Mouse (Mus musculus) intestine, embryonic 14.5 days (tissue): ENCODE measurements around the gene Col5a2. TPM values are rescaled to one million over a fixed set of nuclear protein-coding genes. Genes with fewer than 3 reads are reported as not detected.
A peak's percentile ranks its signal among the peaks of the same experiment; 100 is the strongest.
"Not testable (repeated sequence)": the region's sequence is repeated elsewhere in the genome, so short reads cannot be mapped to it uniquely, and the experiment has no call there.

Source experiments
- ATAC-seq: fragments of 200-750 bp; cut with Nextera tagmentation; replicated peaks from 2 replicates; pipeline ENCODE4 v1.8.0; 2017; ENCODE audit warnings: low read depth, moderate number of reproducible peaks, moderate TSS enrichment, moderate library complexity; ENCODE audit not compliant: low FRiP score, low TSS enrichment
- DNase-seq: peaks from one replicate; pipeline ENCODE4 v3.0.0-alpha.2; 2018; ENCODE audit warnings: low spot score
- H3K27ac ChIP-seq: fragments of 300-500 bp; sonication (generic); 2 replicates; pipeline ENCODE4 v1.5.1; 2014; ENCODE audit warnings: low read depth, mild to moderate bottlenecking, control low read depth
- H3K27me3 ChIP-seq: fragments of 300-500 bp; sonication (generic); replicated peaks from 2 replicates; pipeline ENCODE4 v1.6.1; 2014; ENCODE audit warnings: low read length, control low read depth; ENCODE audit not compliant: control insufficient read depth, insufficient read depth
- H3K36me3 ChIP-seq: fragments of 300-500 bp; sonication (generic); 2 replicates; pipeline ENCODE4 v1.6.1; 2014; ENCODE audit warnings: low read length, control low read depth; ENCODE audit not compliant: control insufficient read depth, insufficient read depth
- H3K4me1 ChIP-seq: fragments of 300-500 bp; sonication (generic); replicated peaks from 2 replicates; pipeline ENCODE4 v1.6.1; 2014; ENCODE audit warnings: low read length, control low read depth, mixed read lengths; ENCODE audit not compliant: control insufficient read depth, insufficient read depth
- H3K4me2 ChIP-seq: fragments of 300-500 bp; sonication (generic); 2 replicates; pipeline ENCODE4 v1.6.1; 2014; ENCODE audit warnings: low read length
- H3K4me3 ChIP-seq: fragments of 300-500 bp; sonication (generic); 2 replicates; pipeline ENCODE4 v1.5.1; 2014; ENCODE audit warnings: low read depth, low read length, control low read depth, mixed read lengths
- H3K9ac ChIP-seq: fragments of 300-500 bp; sonication (generic); 2 replicates; pipeline ENCODE4 v1.6.1; 2014; ENCODE audit warnings: mild to moderate bottlenecking, low read length
- H3K9me3 ChIP-seq: fragments of 300-500 bp; sonication (generic); 2 replicates; pipeline ENCODE4 v1.6.1; 2016; ENCODE audit warnings: low read length, control low read depth; ENCODE audit not compliant: control insufficient read depth
- WGBS: fragments of 180-500 bp; shearing (Covaris S2); extraction: QIAGEN DNeasy Blood & Tissue Kit; methylation state at CpG from one replicate; pipeline ENCODE4 v1.1.7; 2014; 5-methylcytosine and 5-hydroxymethylcytosine counted together
- polyA plus RNA-seq: library from polyadenylated mRNA; unstranded; fragments of >200 nt; fragmentation: Nextera tagmentation; extraction: Ambion mirVana; gene quantifications from 2 replicates; pipeline ENCODE4 v1.2.1, GENCODE M21; 2014

Col5a2 gene
- polyA plus RNA-seq: 84.8 and 95.3 TPM in 2 replicates

DNA sequence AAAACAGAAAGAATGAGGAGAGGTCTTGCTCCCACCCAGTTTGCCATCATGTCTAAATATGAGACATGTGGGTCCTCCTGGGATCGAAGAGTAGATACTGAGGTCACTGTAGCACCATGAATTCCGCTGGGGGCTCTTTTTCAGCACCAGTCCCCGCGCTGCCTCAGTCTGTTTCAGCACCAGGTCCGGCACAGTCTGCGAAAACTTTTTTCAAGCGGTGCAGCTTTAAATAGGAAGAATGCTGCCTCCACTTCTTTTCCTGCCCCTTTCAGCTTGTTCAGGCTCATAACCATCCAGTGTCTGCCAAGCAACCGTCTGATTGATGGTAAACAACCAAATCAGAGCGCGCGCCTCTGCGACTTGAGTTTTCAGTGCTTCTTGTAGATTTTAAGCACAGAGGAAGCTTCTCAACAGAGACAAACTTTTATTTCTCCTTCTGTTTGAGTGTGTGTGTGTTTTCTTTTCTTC is at the start of gene Col5a2:
TSS of gene Col5a2 (minus strand) at position 418 of the 468 bp plus-strand sequence.
- WGBS: 5% methylated on average over 12 of the region's 12 CpGs
- H3K4me1 ChIP-seq: peaks cover 11% of the 10 kb centered on the region
- peak within 1 kb of the TSS; percentile 97 for H3K27ac ChIP-seq
- no peaks in the 10 kb centered on the region for H3K36me3 ChIP-seq
- H3K4me3 ChIP-seq: peak within 1 kb of the TSS; percentile 71
- H3K9ac ChIP-seq: peak within 1 kb of the TSS; percentile 87
- H3K9me3 ChIP-seq: no peaks in the 10 kb centered on the region
- H3K27me3 ChIP-seq: no peaks in the 10 kb centered on the region
- ATAC-seq: peak; percentile 79; the same call in 1 of the 2 replicates
- peak; percentile 82 for DNase-seq
- peak within 1 kb of the TSS; percentile 61 for H3K4me2 ChIP-seq

DNA sequence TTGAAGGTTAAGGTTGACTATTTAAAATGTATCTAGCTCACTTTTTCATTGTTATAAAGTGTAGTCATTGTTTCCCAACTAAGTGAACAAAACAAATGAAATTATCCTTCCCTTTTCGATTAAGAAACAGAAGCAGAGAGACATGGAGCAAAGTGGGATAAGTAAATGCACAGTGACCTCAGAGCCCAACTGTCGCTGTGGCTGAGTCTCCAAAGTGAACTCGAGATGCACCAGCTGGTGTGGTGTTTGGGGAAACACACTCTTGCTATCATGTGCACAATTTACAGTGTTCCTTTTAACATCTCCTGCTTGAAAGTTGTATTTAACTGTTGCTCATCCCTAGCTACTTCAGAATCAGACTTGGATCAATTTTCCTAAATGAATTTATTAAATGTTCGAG is 47.4 kb upstream of the Col5a2 start:
- Histone ChIP-seq H3K4me2 (no peak overlapping the region), H3K4me1 (no peaks in the 10 kb centered on the region), H3K9me3 (0 out of 2 replicates have a peak, but pooled peaks cover 3% of the 10 kb centered on the region), H3K4me3 (no peak overlapping the region), H3K36me3 (no peaks in the 10 kb centered on the region), H3K27ac (no peak overlapping the region), H3K9ac (no peak overlapping the region), H3K27me3 (no peaks in the 10 kb centered on the region)
- ATAC-seq (no peak), DNase-seq (no peak)
- 54% methylated on average over 4 of the region's 4 CpGs for WGBS

DNA sequence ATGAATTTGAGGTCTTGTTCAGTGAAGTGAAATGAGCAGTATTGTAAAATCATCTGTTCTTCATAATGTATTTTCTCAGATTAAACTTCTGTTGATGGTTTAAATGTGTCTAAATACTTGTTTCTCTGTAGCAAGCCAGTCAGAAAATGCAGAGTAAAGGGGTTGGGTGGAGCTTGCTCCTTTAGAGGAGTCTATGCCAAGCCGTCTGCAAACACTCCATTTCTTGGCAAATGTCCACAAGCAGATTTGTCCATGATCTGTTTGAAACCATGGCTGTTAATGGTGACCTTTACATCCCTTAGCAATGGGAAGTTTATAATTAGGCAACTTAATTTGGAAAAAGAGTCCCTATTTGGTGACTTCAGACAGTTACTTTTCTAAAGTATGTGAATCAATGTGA is 38.8 kb upstream of the Col5a2 start:
- 21% methylated on average over 1 of the region's 1 CpGs for WGBS
- Histone ChIP-seq H3K36me3 (no peaks in the 10 kb centered on the region), H3K4me3 (no peak overlapping the region), H3K27ac (peak overlapping the region; percentile 64), H3K9me3 (no peaks in the 10 kb centered on the region), H3K4me1 (no peaks in the 10 kb centered on the region), H3K9ac (no peak overlapping the region), H3K4me2 (no peak overlapping the region), H3K27me3 (no peaks in the 10 kb centered on the region)
- ATAC-seq (no peak), DNase-seq (peak; percentile 55)

DNA sequence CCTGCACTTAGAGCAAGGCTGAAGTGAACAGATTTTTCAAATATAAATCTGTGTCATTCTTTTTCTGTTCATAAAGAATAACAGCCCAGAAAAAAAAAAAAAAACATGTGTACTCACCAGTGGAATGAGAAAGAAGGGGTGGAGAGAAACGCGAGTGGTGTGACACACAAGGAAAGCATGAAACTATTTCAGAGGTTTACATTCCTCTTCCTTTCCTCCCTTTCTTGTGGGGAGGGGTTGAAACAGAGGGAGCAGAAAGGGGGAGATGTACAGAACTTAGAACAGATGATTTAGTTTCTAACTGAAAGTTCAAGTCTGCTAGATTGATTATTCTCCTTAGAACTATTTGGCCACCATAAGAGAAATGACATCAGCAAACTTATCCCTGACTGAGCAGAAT is 38.1 kb upstream of the Col5a2 start:
- Histone ChIP-seq H3K4me3 (no peak overlapping the region), H3K4me2 (no peak overlapping the region; the same call in 1 of the 2 replicates), H3K9me3 (no peaks in the 10 kb centered on the region), H3K27me3 (no peaks in the 10 kb centered on the region), H3K27ac (peak overlapping the region; percentile 64), H3K9ac (no peak overlapping the region), H3K4me1 (no peaks in the 10 kb centered on the region), H3K36me3 (no peaks in the 10 kb centered on the region)
- 17% methylated on average over 2 of the region's 2 CpGs for WGBS
- no peak for ATAC-seq
- no peak for DNase-seq

DNA sequence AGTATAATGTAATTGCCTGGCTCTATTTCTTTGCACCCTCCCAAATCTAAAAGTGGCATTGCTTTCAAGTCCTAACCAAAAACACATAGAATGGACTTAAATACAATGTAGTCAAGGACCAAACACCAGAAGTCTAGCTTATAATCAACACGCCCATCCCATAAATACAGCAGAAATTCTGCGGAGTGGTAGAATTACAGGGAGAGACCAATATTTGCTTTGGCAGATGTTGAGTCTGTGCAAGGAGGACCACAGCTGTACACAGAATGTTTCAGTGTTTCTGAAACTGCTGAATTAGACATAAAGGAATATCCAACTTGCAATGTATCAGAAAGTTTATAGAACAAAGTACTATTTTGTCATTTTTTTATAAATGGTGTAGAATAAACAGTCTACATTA is 28.4 kb upstream of the Col5a2 start:
- Histone ChIP-seq H3K4me2 (no peak overlapping the region), H3K9ac (no peak overlapping the region), H3K4me3 (no peak overlapping the region), H3K4me1 (0 out of 2 replicates have a peak, but pooled peaks cover 4% of the 10 kb centered on the region), H3K27ac (no peak overlapping the region), H3K9me3 (no peaks in the 10 kb centered on the region), H3K36me3 (no peaks in the 10 kb centered on the region), H3K27me3 (no peaks in the 10 kb centered on the region)
- ATAC-seq (no peak), DNase-seq (no peak)
- 73% methylated on average over 2 of the region's 2 CpGs for WGBS

DNA sequence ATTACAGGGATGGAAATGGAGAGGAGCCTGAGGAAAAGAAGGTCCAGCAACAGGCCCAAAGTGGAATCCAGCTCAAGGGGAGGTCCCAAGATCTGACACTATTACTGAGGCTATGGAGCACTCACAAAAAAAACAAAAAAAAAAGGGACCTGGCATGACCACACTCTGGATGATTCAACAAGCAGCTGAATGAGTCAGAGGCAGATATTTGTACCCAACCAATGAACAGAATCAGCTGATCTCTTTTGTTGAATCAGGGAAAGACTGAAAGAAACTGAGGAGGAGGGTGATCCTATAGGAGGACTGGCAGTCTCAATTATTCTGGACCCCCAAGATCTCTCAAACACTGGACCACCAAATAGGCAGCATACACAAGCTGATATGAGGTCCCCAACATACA is 24.4 kb upstream of the Col5a2 start:
- not testable (repeated sequence) for H3K4me2 ChIP-seq, DNase-seq, H3K9ac ChIP-seq, H3K4me3 ChIP-seq, H3K27me3 ChIP-seq, ATAC-seq, H3K9me3 ChIP-seq, H3K27ac ChIP-seq, H3K4me1 ChIP-seq, H3K36me3 ChIP-seq

DNA sequence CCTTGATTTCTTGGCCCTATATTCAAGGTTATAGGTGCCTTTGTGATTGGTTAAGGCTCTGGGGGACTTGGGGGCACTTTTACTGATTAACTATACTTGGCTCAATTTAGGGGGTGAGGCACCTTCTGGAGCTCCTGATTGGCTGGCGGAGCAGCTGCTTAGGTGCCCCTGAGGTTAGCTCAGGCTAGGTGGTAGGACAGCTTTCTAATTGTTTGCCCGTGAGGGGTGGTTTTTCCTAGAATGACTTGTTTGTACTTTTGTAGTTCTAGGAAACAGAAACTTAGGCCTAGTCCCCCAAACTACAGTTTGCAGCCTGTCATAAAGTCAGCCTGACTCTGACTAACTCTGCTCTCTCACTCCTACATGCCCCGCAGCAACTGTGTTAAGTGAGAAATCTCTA is 20.5 kb upstream of the Col5a2 start:
- Histone ChIP-seq H3K9ac (no peak overlapping the region), H3K27ac (no peak overlapping the region), H3K4me1 (no peaks in the 10 kb centered on the region), H3K4me2 (no peak overlapping the region), H3K4me3 (no peak overlapping the region), H3K9me3 (no peaks in the 10 kb centered on the region), H3K27me3 (no peaks in the 10 kb centered on the region), H3K36me3 (no peaks in the 10 kb centered on the region)
- 88% methylated on average over 3 of the region's 3 CpGs for WGBS
- DNase-seq (no peak), ATAC-seq (no peak)

DNA sequence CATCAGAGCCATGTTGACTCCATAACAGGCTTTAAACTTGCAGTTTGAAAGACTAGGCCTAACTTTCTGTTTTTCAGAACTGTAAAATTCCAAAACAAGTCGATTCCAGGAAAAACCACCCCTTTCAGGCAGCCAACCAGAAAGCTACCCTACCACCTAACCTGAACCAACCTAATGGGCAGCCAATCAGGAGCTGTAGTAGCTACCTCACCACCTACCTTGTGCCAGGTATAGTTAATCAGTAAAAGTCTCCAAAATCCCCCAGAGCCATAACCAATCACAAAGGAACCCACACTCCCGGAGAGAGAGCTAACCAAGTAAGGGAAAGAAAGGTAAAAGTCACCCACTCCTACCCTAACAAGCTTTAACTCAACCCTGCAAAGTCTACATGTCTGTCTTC is 18.4 kb upstream of the Col5a2 start:
- DNase-seq (no peak), ATAC-seq (no peak)
- H3K4me3 ChIP-seq: no peak overlapping the region
- H3K9ac ChIP-seq: no peak overlapping the region
- no peaks in the 10 kb centered on the region for H3K36me3 ChIP-seq
- H3K27me3 ChIP-seq: no peaks in the 10 kb centered on the region
- no peaks in the 10 kb centered on the region for H3K9me3 ChIP-seq
- H3K4me1 ChIP-seq: no peaks in the 10 kb centered on the region
- H3K4me2 ChIP-seq: no peak overlapping the region
- 85% methylated on average over 2 of the region's 2 CpGs for WGBS
- H3K27ac ChIP-seq: no peak overlapping the region

DNA sequence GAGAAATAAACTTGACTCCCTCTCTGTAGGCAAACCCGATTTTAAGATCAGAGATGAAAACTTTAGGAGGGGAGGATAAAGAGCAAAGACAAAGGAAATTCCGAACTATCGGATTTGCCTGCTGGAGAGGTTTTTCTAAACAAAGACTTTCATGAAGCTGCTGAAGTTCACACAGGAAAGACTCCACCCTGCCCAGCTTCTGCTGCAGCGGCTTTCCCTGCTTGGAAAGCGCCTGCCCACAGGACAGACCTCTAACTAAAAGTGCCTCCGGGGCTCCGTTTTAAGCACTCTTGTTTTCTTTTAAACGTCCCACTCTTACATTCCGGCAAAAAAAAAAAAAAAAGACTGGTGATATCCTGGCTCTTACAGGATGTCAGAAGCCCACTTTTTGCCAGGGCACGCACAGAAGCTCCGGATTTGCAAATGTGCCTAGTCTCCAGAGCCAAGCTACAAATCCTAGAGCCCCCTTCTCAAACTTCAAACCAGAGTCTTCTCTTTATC is 791 bp downstream of the Col5a2 start:
- H3K9ac ChIP-seq: peak overlapping the region; percentile 87
- peak; percentile 72 for DNase-seq
- 1% methylated on average over 11 of the region's 11 CpGs for WGBS
- peak overlapping the region; percentile 71 for H3K4me3 ChIP-seq
- ATAC-seq: peak; percentile 14; the same call in 1 of the 2 replicates
- no peaks in the 10 kb centered on the region for H3K9me3 ChIP-seq
- no peaks in the 10 kb centered on the region for H3K27me3 ChIP-seq
- H3K36me3 ChIP-seq: no peaks in the 10 kb centered on the region
- peak overlapping the region; percentile 61 for H3K4me2 ChIP-seq
- peak overlapping the region; percentile 97 for H3K27ac ChIP-seq
- peaks cover 11% of the 10 kb centered on the region for H3K4me1 ChIP-seq
